ENCODE assay signal across 8 mouse cellular contexts in the genomic region with DNA sequence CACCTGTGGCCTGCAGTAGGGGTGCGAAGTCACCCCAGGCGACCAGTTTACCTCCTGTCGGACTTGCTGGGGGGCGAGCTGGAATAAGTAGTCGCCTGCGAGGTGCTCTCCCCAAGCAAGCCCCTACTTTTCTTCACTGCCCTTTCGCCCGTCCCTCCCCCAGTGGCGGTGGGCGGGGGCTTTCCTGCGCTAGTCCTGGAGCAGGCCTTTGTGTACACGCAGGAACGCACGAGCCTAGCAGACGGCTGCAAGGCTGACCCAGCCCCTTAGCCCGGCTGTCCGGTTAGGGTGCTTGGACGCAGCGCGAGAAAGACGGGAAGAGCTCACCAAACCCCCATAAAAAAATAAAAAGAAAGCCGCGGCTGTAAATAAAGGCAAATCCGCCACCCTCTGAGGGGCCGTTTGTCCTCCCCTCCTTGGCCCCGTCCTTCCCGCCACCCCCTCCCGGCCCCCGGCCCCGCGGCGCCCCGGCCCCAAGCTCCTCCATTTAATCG. TPM values are rescaled to one million over a fixed set of nuclear protein-coding genes. Genes with fewer than 3 reads are reported as not detected.
DNase-seq lines count a peak whose midpoint lies in the region; ATAC-seq and TF ChIP-seq lines count a peak whose summit lies in the region.

No protein-coding gene starts in this region.

- H3K4me3 ChIP-seq in hindbrain, postnatal 0 days (ENCODE audit: low read length) = peak overlapping the region; percentile 49
- H3K4me3 ChIP-seq in megakaryocyte, embryonic 14.5 days (replicated peaks) = peak overlapping the region; percentile 96

- H3K4me2 ChIP-seq in hindbrain, postnatal 0 days (ENCODE audit: low read depth, low read length) = peak overlapping the region; percentile 84

- peaks cover 19% of the 10 kb centered on the region for H3K4me1 ChIP-seq in hindbrain, postnatal 0 days (ENCODE audit: insufficient read depth, low read length)
- H3K4me1 ChIP-seq in megakaryocyte, embryonic 14.5 days = peaks cover 42% of the 10 kb centered on the region

- peaks cover 7% of the 10 kb centered on the region; the same call in 1 of the 2 replicates for H3K36me3 ChIP-seq in hindbrain, postnatal 0 days (ENCODE audit: insufficient read depth, low read length)
- peaks cover 27% of the 10 kb centered on the region for H3K36me3 ChIP-seq in megakaryocyte, embryonic 14.5 days (replicated peaks; ENCODE audit: low read length)

- under 1% methylated on average over 33 of the region's 34 CpGs for WGBS in hindbrain, postnatal 0 days

- no peaks in the 10 kb centered on the region for H3K27me3 ChIP-seq in hindbrain, postnatal 0 days (ENCODE audit: insufficient read depth, low read length)
- peaks cover 28% of the 10 kb centered on the region for H3K27me3 ChIP-seq in megakaryocyte, embryonic 14.5 days (replicated peaks)

- intact Hi-C loops in left cerebral cortex, postnatal 14 days (cut with DNase I) = loop anchor here (2.0 to 5.0 kb wide), 2 partner anchors 47 to 89 kb away; a partner anchor contains a TSS

- H3K27ac ChIP-seq in hindbrain, postnatal 0 days = peak overlapping the region; percentile 99

- peak overlapping the region; percentile 81 for H3K9ac ChIP-seq in hindbrain, postnatal 0 days (replicated peaks; ENCODE audit: low read length)

- TF ChIP-seq CTCF in hindbrain, postnatal 0 days (IDR thresholded peaks at IDR 0.05; ENCODE audit: low read depth) = no peak

- peak; percentile 60 for ATAC-seq in hindbrain, postnatal 0 days

- DNase-seq in R1 (ENCODE audit: low read depth, low spot score) = peak; percentile 95
- peak; percentile 74 to 80 for DNase-seq in cerebellum, postnatal 36 days
- peak; percentile 71 to 78 for DNase-seq in gastrocnemius, adult 8-10 months (ENCODE audit: low spot score in 2 of 2)
- DNase-seq in hindbrain, postnatal 0 days (ENCODE audit: low spot score) = peak; percentile 83
- DNase-seq in left cerebral cortex, postnatal 14 days (ENCODE audit: low spot score in 2 of 2) = peak; percentile 61 to 69
- peak; percentile 73 for DNase-seq in right cerebral cortex, postnatal 14 days
- DNase-seq in urinary bladder, postnatal 14 days (ENCODE audit: low spot score) = peak; percentile 89

- no peaks in the 10 kb centered on the region for H3K9me3 ChIP-seq in hindbrain, postnatal 0 days (ENCODE audit: low read length)
- peaks cover 11% of the 10 kb centered on the region for H3K9me3 ChIP-seq in megakaryocyte, embryonic 14.5 days

RNA-seq across cellular contexts. Expression of a gene that starts 0.4 kb away (rescaled TPM):
- total RNA-seq in gastrocnemius, adult 8-10 months (2022) = 10 to 100 TPM; 12.4 to 33.5 (median 21.7) TPM
- total RNA-seq in hindbrain, postnatal 0 days (2014; rRNA removed) = 148 and 610 TPM in 2 replicates
- polyA plus RNA-seq in hindbrain, postnatal 0 days (2015; fragmentation: Nextera tagmentation; extraction: Ambion mirVana) = 60.5 and 66.5 TPM in 2 replicates
- total RNA-seq in left cerebral cortex, postnatal 14 days (2021) = 10 to 100 TPM; 13.4 to 14.4 TPM
- polyA plus RNA-seq in megakaryocyte, embryonic 14.5 days (2012; ENCODE audit: insufficient read depth, low replicate concordance) = 10.2 and 125 TPM in 2 replicates

RNA-seq across cellular contexts. Expression of a gene that starts 46.5 kb away (rescaled TPM):
- total RNA-seq in gastrocnemius, adult 8-10 months (2022) = 10 to 100 TPM; 42.4 to 57.5 (median 51.7) TPM
- 8.6 and 15.0 TPM in 2 replicates for total RNA-seq in hindbrain, postnatal 0 days (2014; rRNA removed)
- 12.5 and 13.5 TPM in 2 replicates for polyA plus RNA-seq in hindbrain, postnatal 0 days (2015; fragmentation: Nextera tagmentation; extraction: Ambion mirVana)
- 10 to 100 TPM; 24.5 to 29.6 TPM for total RNA-seq in left cerebral cortex, postnatal 14 days (2021)
- 0.52 and 4.5 TPM in 2 replicates for polyA plus RNA-seq in megakaryocyte, embryonic 14.5 days (2012; ENCODE audit: insufficient read depth, low replicate concordance)

RNA-seq across cellular contexts. Expression of a gene that starts 46.9 kb away (rescaled TPM):
- 1 to 10 TPM in 3 of 4 experiments, not detected in 1; 1.1 to 1.8 (median 1.8) TPM for total RNA-seq in gastrocnemius, adult 8-10 months (2022)
- not detected in 2 replicates for total RNA-seq in hindbrain, postnatal 0 days (2014; rRNA removed)
- 1.1 TPM in 1 of 2 replicates, not detected in the other for polyA plus RNA-seq in hindbrain, postnatal 0 days (2015; fragmentation: Nextera tagmentation; extraction: Ambion mirVana)
- total RNA-seq in left cerebral cortex, postnatal 14 days (2021) = 1 to 10 TPM in 1 of 2 experiments, not detected in 1; 1.4 TPM
- polyA plus RNA-seq in megakaryocyte, embryonic 14.5 days (2012; ENCODE audit: insufficient read depth, low replicate concordance) = not detected in 2 replicates

RNA-seq across cellular contexts. Expression of a gene that starts 50.2 kb away (rescaled TPM):
- total RNA-seq in gastrocnemius, adult 8-10 months (2022) = 10 to 100 TPM; 65.5 to 80.9 (median 72.9) TPM
- total RNA-seq in hindbrain, postnatal 0 days (2014; rRNA removed) = 26.6 and 32.4 TPM in 2 replicates
- 29.8 and 30.3 TPM in 2 replicates for polyA plus RNA-seq in hindbrain, postnatal 0 days (2015; fragmentation: Nextera tagmentation; extraction: Ambion mirVana)
- total RNA-seq in left cerebral cortex, postnatal 14 days (2021) = 10 to 100 TPM; 56.9 to 58.4 TPM
- polyA plus RNA-seq in megakaryocyte, embryonic 14.5 days (2012; ENCODE audit: insufficient read depth, low replicate concordance) = 6.7 and 23.2 TPM in 2 replicates

Comparison
In these comparisons a context has a peak if more than half of its experiments do, and no peak if none do; other contexts are left out.
1. Peak in every context shown above with its lines: DNase-seq, ATAC-seq, H3K4me3 ChIP-seq and H3K27ac ChIP-seq.